Mouse (Mus musculus) stomach, embryonic 15.5 days (tissue): ENCODE measurements around the gene Serpinb1c. TPM values are rescaled to one million over a fixed set of nuclear protein-coding genes. Genes with fewer than 3 reads are reported as not detected.
A peak's percentile ranks its signal among the peaks of the same experiment; 100 is the strongest.
"Not testable (repeated sequence)": the region's sequence is repeated elsewhere in the genome, so short reads cannot be mapped to it uniquely, and the experiment has no call there.

Experiments
- ATAC-seq: fragments of 200-750 bp; cut with Nextera tagmentation; 2 replicates; pipeline ENCODE4 v1.8.0; 2017; ENCODE audit warnings: low read depth, moderate number of reproducible peaks, moderate TSS enrichment; ENCODE audit not compliant: insufficient read depth, low FRiP score
- H3K27ac ChIP-seq: fragments of 300-500 bp; sonication (generic); 2 replicates; pipeline ENCODE4 v1.5.1; 2015; ENCODE audit warnings: mild to moderate bottlenecking, inconsistent platforms
- H3K27me3 ChIP-seq: fragments of 300-500 bp; sonication (generic); replicated peaks from 2 replicates; pipeline ENCODE4 v1.6.1; 2015; ENCODE audit warnings: inconsistent platforms
- H3K36me3 ChIP-seq: fragments of 300-500 bp; sonication (generic); 2 replicates; pipeline ENCODE4 v1.6.1; 2015; ENCODE audit warnings: inconsistent platforms
- H3K4me1 ChIP-seq: fragments of 300-500 bp; sonication (generic); 2 replicates; pipeline ENCODE4 v1.6.1; 2015; ENCODE audit warnings: inconsistent platforms
- H3K4me2 ChIP-seq: fragments of 300-500 bp; sonication (generic); 2 replicates; pipeline ENCODE4 v1.6.1; 2015; ENCODE audit warnings: mild to moderate bottlenecking, inconsistent platforms
- H3K4me3 ChIP-seq: fragments of 300-500 bp; sonication (generic); replicated peaks from 2 replicates; pipeline ENCODE4 v1.5.1; 2015; ENCODE audit warnings: inconsistent platforms
- H3K9ac ChIP-seq: fragments of 300-500 bp; sonication (generic); 2 replicates; pipeline ENCODE4 v1.6.1; 2015; ENCODE audit warnings: inconsistent platforms
- H3K9me3 ChIP-seq: fragments of 300-500 bp; sonication (generic); 2 replicates; pipeline ENCODE4 v1.6.1; 2016; ENCODE audit warnings: inconsistent platforms
- WGBS: fragments of 180-500 bp; shearing (Covaris S2); methylation state at CpG from one replicate; pipeline ENCODE4 v1.1.7; 2015; 5-methylcytosine and 5-hydroxymethylcytosine counted together
- polyA plus RNA-seq: library from polyadenylated mRNA; unstranded; fragments of >200 nt; fragmentation: Nextera tagmentation; extraction: Ambion mirVana; gene quantifications from 2 replicates; pipeline ENCODE4 v1.2.1, GENCODE M21; 2015

Serpinb1c gene
- not detected in 2 replicates for polyA plus RNA-seq

GRCm38 (mm10) chr13:32898111-32898510, at the start of gene Serpinb1c:
Gene Serpinb1c (minus strand): TSS chr13:32898211.
- H3K9me3 ChIP-seq, result no peaks in the 10 kb centered on the region
- no peak within 1 kb of the TSS for H3K4me2 ChIP-seq
- H3K9ac ChIP-seq, result no peak within 1 kb of the TSS
- ATAC-seq, result no peak
- H3K4me3 ChIP-seq, result no peak within 1 kb of the TSS
- no peaks in the 10 kb centered on the region for H3K4me1 ChIP-seq
- no peak within 1 kb of the TSS for H3K27ac ChIP-seq
- no peaks in the 10 kb centered on the region for H3K36me3 ChIP-seq
- no peaks in the 10 kb centered on the region for H3K27me3 ChIP-seq
- 77% methylated on average over 2 of the region's 2 CpGs for WGBS

- H3K9me3 ChIP-seq, H3K9ac ChIP-seq, ATAC-seq, H3K36me3 ChIP-seq, H3K27me3 ChIP-seq, H3K27ac ChIP-seq, H3K4me1 ChIP-seq, H3K4me3 ChIP-seq, H3K4me2 ChIP-seq: not testable (repeated sequence)
- WGBS, result 68% methylated on average over 3 of the region's 3 CpGs
Observed at GRCm38 (mm10) chr13:32939191-32939590, 41.2 kb upstream of the Serpinb1c start.

DNA sequence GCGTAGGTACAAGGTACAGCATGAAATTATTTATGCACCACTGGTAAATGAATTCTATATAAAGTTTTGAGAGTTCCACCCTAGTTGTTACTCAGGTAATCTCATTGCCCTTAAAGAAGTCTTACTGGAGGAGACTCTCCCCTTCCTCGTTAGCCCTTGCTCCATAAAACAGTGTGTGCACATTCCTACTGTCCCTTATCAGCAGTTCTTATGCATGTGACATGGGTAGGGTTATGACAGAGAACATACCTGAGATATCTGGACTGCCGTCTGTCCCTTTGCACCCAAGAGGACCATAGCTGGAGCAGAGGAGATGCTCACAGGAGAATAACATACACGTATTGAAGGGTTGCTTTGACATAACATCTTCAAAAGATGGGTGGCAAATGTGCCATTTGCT, 40.3 kb upstream of the Serpinb1c start:
- not testable (repeated sequence) for H3K27ac ChIP-seq, H3K36me3 ChIP-seq, H3K27me3 ChIP-seq, H3K9me3 ChIP-seq, H3K9ac ChIP-seq, H3K4me2 ChIP-seq, H3K4me3 ChIP-seq, H3K4me1 ChIP-seq, ATAC-seq
- 73% methylated on average over 4 of the region's 4 CpGs for WGBS

GRCm38 (mm10) chr13:32934706-32935381, 36.8 kb upstream of the Serpinb1c start:
- Histone ChIP-seq H3K4me2 (no peak overlapping the region), H3K27ac (no peak overlapping the region), H3K4me1 (no peaks in the 10 kb centered on the region), H3K4me3 (no peak overlapping the region), H3K27me3 (no peaks in the 10 kb centered on the region), H3K9ac (no peak overlapping the region), H3K36me3 (no peaks in the 10 kb centered on the region), H3K9me3 (no peaks in the 10 kb centered on the region)
- WGBS, result 13% methylated on average over 1 of the region's 1 CpGs
- no peak for ATAC-seq

DNA sequence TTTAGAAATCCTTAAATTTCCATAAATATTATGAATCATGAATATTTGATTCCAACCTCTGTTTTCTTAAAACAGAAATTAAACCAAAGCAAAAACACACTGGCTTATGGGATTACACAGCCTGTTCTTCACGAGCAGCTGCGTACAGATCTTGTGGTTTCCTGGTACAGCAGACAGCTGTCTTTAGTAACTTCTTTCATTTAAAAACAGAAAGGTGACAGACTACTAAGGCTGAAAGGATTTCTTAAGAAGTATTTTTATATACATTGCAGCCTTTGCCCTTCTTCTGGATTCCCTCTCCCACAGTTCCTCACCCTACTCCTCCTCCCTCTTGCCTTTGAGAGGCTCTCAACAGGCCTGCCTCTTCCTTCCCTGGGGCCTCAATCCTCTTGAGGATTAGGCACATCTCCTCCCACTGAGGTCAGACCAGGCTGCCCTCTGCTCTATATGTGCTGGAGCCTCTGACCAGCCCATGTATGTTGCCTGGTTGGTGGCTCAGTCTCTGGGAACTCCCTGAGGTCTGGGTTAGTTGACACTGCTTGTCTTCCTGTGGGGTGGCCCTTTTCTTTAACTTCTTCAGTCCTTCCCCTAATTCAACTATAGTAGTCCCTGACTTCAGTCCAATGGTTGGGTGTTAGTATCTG, 31.2 kb upstream of the Serpinb1c start:
- 0 out of 2 replicates have a peak, but pooled peaks have one; percentile 40 for ATAC-seq
- H3K27me3 ChIP-seq, result no peaks in the 10 kb centered on the region
- H3K9ac ChIP-seq, result no peak overlapping the region
- no peaks in the 10 kb centered on the region for H3K9me3 ChIP-seq
- no peak overlapping the region for H3K4me3 ChIP-seq
- H3K4me2 ChIP-seq, result no peak overlapping the region
- 47% methylated on average over 2 of the region's 2 CpGs for WGBS
- no peaks in the 10 kb centered on the region for H3K4me1 ChIP-seq
- H3K27ac ChIP-seq, result 0 out of 2 replicates have a peak overlapping the region, but pooled peaks have one; percentile 21
- no peaks in the 10 kb centered on the region for H3K36me3 ChIP-seq

DNA sequence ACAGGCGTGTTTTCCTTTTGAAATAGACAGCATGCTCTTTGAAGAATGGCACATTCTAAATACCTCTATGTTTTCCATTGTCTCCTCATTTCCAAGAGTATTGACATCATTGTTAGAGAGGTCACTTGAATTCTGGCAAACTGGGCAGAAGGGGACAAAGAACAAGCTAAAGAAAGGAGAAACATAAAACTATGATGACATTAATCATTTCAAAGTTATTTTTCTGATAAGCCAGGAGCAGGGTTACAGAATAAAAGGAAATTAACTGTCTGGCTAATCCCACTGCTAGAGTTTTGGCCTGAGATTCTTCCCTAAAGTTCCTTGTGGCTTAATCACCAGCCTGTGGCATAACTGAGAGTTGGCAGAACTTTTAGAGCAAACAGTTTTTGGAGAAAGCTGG, 29.2 kb upstream of the Serpinb1c start:
- ATAC-seq, result no peak
- H3K9ac ChIP-seq, result no peak overlapping the region
- no peak overlapping the region for H3K27ac ChIP-seq
- 64% methylated on average over 1 of the region's 1 CpGs for WGBS
- no peak overlapping the region for H3K4me3 ChIP-seq
- H3K36me3 ChIP-seq, result no peaks in the 10 kb centered on the region
- H3K4me2 ChIP-seq, result no peak overlapping the region
- no peaks in the 10 kb centered on the region for H3K4me1 ChIP-seq
- H3K9me3 ChIP-seq, result no peaks in the 10 kb centered on the region
- no peaks in the 10 kb centered on the region for H3K27me3 ChIP-seq

- no peak for ATAC-seq
- Histone ChIP-seq H3K27ac (no peak overlapping the region), H3K9ac (no peak overlapping the region)
Observed at GRCm38 (mm10) chr13:32926661-32927060, 28.6 kb upstream of the Serpinb1c start.

GRCm38 (mm10) chr13:32924578-32925360, 26.8 kb upstream of the Serpinb1c start:
- Histone ChIP-seq H3K36me3 (no peaks in the 10 kb centered on the region), H3K4me1 (no peaks in the 10 kb centered on the region), H3K4me3 (no peak overlapping the region), H3K9ac (no peak overlapping the region), H3K27ac (peak overlapping the region; percentile 33; the same call in 1 of the 2 replicates), H3K27me3 (no peaks in the 10 kb centered on the region), H3K9me3 (no peaks in the 10 kb centered on the region), H3K4me2 (no peak overlapping the region)
- ATAC-seq, result peak; percentile 91
- 32% methylated on average over 7 of the region's 7 CpGs for WGBS

More at GRCm38 (mm10) chr13:32926661-32927060, 28.6 kb upstream of the Serpinb1c start:
- no peaks in the 10 kb centered on the region for H3K27me3 ChIP-seq
- no peaks in the 10 kb centered on the region for H3K9me3 ChIP-seq
- 72% methylated on average over 2 of the region's 2 CpGs for WGBS
- H3K4me2 ChIP-seq, result no peak overlapping the region
- no peak overlapping the region for H3K4me3 ChIP-seq
- H3K4me1 ChIP-seq, result no peaks in the 10 kb centered on the region
- H3K36me3 ChIP-seq, result no peaks in the 10 kb centered on the region

DNA sequence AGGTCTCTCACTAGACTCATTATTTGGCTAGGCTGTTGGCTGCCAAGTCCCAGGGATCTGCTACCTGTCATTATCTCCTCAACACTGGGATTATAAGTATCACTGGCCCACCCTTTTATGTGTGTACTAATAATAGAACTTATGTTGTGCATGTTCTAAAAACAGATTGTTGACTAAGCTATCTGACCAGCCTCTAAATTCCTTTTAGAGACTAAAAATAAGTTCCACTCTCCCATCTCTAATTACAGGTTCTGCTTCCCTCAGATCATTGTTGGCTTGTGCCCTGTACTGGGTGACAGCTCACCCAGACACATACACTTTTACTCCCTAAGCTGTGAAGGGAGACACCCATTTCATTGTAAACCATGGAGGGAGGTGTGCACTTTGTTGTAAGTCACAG, 24.6 kb upstream of the Serpinb1c start:
- Histone ChIP-seq H3K27me3 (no peaks in the 10 kb centered on the region), H3K36me3 (no peaks in the 10 kb centered on the region), H3K4me1 (no peaks in the 10 kb centered on the region), H3K4me3 (no peak overlapping the region), H3K27ac (no peak overlapping the region), H3K9ac (no peak overlapping the region), H3K9me3 (no peaks in the 10 kb centered on the region), H3K4me2 (no peak overlapping the region)
- no peak for ATAC-seq

GRCm38 (mm10) chr13:32912770-32913380, 14.9 kb upstream of the Serpinb1c start:
- Histone ChIP-seq H3K9ac (no peak overlapping the region), H3K27ac (peak overlapping the region; percentile 54; the same call in 1 of the 2 replicates), H3K4me3 (no peak overlapping the region), H3K9me3 (no peaks in the 10 kb centered on the region), H3K4me1 (no peaks in the 10 kb centered on the region), H3K27me3 (no peaks in the 10 kb centered on the region), H3K4me2 (no peak overlapping the region), H3K36me3 (no peaks in the 10 kb centered on the region)
- peak; percentile 58; the same call in 1 of the 2 replicates for ATAC-seq

DNA sequence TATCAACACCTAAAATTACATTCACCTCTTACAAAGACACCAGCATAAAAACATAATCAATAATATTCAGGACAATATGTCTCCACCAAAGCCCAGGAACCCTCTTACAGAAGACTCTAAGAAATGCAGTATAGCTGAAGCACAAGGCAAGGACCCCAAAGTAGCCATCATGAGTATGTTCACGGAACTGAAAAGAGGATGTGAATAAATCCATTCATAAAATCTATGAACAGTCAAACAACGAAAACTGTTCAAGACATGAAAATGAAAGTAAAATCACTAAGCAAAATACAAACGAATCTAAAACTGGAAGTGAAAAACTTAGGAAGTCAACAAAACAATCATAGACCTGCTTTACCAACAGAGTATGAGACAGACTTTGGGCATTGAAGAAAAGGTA, 10.2 kb upstream of the Serpinb1c start:
- no peak overlapping the region for H3K27ac ChIP-seq
- H3K9me3 ChIP-seq, result no peaks in the 10 kb centered on the region
- no peak overlapping the region for H3K4me2 ChIP-seq
- WGBS, result 82% methylated on average over 3 of the region's 3 CpGs
- no peaks in the 10 kb centered on the region for H3K27me3 ChIP-seq
- H3K36me3 ChIP-seq, result no peaks in the 10 kb centered on the region
- no peak for ATAC-seq
- no peak overlapping the region for H3K9ac ChIP-seq
- no peak overlapping the region for H3K4me3 ChIP-seq
- H3K4me1 ChIP-seq, result no peaks in the 10 kb centered on the region
